Mouse (Mus musculus) ovary, postnatal 36 days (tissue): ENCODE measurements around the gene Slc15a1.

Experiments used
- DNase-seq: peaks from one replicate; pipeline ENCODE4 v3.0.0; 2022; ENCODE audit warnings: low spot score, mixed read lengths

Slc15a1 gene

DNA sequence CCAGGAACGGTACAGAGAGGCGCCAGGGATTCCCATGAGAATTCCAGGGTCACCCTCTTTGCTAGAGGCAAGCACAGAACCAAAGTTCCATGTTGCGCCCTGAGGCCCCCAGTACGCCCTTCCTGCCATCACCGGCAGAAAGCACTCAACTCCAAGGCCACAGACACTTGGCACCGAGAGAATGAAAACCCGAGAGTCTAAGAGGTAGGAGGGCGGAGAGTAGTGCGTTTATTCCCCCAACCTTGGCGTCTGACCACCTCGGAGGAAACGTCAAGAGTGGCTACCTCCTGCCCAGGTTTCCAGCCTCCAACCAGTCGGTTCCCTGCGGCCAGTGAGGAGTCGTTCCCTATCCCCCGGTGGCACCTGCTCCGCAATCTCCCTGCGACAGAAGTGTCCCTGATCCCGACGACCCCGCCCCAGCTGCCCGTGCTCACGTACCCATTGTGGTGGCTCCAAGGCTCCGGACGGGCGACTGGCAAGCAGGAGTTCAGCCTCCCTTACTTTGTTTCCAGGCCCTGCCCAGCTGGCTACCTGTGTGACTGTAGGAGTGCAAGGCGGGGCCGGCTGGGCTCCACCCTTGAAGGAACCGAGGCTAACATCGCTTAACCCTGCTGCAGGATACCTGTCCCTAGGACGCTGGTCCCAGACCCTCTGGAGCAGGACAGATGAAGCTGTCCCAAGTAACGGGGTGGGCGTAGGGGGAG, at the start of gene Slc15a1:
Gene Slc15a1 (minus strand): TSS at position 472 of the 704 bp plus-strand sequence.
- DNase-seq, result peak; percentile 19

DNA sequence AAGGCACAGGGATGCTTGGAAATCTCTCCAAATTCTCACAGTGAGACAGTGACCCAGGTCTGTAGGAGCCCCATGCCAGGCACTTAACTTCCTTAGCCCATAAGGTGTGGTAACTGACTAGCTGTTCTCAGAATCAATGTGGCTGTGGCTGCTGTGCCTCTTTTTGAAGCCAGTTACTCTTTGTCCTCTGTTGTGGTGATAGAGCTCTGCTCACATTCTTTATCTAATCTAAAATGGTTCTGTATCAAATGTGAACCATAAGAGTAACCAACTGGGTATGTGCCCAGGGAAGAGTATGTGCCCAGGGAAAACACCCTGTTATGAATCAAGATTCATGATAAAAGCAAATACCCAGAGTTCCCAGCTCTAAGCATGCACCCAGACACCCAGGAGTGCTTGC, 48.7 kb upstream of the Slc15a1 start:
- DNase-seq, result no peak

DNA sequence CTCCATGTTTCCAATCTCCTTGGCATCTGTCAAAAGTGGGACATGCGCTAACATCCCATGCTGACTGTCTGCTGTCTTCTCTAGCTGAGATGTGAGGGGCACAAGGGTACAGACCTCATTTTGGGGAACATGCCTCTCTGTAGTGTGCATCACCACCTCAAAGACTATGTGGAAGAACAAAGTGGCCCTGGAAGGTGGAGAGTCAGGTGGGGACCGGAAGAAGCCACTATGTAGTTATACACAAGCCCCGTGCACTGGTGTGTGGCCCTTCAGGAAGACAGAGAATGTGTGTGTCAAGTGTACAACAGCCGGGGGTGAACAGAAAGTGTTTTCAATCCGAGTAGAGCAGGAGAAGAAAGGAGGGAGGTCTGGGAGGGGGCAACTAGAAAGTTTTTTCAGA, 47.5 kb upstream of the Slc15a1 start:
- DNase-seq, result no peak

DNA sequence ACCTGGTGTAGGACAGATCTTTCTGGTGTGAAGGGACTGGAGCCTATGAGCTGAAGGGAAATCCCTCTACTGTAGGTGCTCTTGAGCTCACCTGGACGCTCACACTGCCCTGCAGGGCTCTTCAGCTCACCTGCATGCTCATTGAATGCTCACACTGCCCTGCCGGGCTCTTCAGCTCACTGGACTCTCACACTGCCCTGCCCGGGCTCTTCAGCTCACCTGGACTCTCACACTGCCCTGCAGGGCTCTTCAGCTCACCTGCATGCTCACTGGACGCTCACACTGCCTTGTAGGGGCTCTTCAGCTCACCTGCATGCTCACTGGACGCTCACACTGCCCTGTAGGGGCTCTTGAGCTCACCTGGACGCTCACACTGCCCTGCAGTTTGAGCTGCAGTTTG, 44.8 kb upstream of the Slc15a1 start:
- no peak for DNase-seq

DNA sequence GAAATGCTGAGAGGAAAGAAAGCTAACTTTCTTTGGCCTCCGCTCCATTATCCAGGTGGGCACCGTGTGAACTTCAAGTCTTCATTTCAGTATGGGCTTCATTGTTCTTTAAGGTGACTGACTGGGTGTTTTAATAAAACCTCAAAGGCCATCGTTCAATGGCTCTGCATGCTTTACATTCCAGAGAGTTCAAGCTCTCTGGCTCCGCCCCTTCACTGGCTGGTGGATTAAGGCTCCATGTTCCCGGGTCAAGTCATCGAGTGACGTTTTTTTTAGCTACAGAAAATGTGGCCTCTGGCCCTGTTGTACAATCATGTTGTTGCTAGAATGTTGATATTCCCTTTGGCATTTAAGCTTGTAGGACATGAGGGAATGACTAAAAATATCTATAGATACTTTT, 42.7 kb upstream of the Slc15a1 start:
- DNase-seq, result no peak

DNA sequence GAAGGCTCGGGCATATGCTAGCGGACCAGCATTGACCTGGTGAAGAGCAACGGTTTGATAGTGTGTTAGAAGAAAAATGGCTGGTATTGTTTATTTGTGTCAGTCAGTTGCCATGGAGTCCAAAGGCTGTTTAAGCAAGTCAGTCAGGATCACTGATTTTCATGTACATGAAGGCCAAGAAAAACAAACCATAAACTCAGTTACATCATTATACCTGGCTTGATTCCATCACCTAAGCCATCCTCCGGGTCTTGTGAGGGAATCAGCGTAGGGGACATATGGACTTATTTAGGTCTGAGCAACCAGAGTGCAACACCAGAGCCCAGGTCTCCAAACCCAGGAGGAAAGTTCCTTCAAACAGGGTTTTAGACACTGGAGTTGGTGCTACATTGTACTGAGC, 41.6 kb upstream of the Slc15a1 start:
- no peak for DNase-seq

DNA sequence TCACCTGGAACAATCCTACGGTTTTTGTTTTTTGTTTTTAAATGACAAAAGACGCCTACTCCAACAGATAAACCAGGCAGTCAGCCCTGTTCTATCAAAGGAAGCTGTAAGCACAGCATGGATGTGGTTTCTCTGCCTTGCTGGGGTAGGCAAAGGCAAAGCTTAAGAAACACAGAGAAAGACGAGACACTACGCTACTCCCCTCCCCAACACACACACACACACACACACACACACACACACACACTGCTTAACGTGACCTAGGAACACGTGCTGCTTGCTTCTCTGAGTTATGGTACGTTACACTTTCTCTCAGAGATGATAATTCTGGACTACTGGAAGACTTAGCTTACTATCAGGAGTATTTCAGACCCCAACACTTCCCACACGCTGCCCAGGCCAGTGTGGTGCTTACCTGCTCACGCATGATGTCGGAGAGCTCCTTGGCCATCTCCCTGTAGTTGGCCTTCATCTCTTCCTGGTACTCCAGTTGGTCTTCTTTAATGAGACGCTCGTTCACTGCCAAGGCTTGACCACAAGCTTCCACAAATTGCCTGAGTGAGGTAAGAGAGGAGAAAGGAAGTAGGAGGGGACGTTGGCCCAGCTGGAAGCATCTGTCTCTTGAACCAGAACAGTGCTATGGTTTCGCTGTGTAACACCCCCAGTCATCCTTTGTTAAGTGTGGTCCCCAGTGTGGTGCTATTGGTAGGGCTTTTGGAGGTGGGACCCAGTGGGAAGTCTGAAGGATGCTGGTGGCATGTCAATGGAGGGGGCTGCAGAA, 40.7 kb upstream of the Slc15a1 start:
- no peak for DNase-seq

DNA sequence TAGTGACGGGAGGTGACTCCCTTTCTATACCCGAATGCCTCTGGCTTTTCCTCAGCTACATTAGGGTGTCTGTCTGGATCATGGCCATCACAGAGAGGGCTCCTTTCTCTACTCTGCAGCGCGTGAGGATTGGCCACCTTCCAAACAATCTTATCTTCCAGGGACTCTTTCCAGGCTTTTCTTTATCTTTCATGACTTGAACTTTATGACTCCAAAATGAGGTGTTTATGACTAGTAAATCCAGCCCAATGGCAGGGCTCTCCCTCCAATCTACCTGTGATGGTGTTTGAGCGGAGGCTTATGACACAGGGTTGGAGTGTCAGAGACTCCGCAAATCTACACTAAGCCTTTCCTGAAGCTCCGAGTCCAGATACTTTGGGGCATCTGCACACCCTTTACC, 36.2 kb upstream of the Slc15a1 start:
- DNase-seq, result no peak

DNA sequence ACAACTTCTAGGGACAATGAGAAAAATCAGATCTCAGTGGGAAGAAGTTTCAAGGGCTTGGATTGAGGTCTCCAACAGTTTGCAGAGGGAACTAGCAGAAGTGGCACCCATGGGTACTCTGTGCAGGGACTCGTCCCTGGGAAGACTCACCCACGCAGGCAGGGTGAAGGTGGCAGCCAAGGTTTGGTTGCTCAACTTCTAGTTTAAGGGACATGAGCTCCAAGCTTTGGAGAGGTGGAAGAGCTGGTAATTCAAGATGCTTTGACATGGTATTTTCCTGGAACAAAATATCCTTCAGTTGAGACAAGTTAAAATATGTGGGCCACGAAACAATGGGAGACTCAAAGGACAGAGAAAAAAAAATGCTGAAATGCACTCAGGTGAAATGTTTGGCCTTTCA, 29.4 kb upstream of the Slc15a1 start:
- no peak for DNase-seq

DNA sequence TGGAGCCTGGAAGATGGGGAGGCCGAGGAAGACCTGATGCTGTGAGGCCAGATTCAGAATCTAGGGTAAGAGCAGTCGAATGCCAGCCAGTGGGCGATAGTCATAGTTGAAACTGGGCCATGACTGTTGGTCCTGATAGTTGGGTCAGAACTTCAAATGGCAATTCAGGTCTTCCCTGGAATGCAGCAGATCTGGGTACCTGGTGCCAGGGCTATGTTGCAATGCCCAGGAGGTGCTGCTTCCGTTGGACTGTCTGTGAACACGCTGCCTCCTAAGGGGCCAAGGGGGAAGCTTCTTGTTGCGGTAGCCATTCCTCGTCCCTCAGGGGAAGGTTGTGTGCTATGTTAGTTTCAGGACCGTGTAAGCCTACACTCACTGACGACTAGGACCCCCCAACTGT, 25.8 kb upstream of the Slc15a1 start:
- DNase-seq, result no peak

DNA sequence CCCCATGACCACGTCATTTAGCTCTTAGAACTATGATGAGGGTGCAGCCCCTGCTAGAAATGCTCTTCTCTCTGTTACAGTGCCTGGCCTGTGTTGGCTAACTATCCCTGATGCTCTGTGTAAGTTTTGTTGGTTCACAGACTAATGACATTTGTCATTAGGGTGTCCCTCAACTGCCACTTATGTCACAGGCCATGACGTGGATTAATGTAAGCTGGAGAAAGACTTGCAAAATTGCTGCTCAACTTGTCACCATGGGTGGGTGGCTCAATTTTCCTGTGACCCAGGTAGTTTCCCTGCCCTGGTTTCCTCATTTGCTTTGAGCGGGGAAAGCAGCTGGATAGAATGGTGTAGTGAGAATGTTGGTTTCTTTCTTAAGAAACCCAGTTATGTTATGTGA, 22.8 kb upstream of the Slc15a1 start:
- DNase-seq, result no peak

DNA sequence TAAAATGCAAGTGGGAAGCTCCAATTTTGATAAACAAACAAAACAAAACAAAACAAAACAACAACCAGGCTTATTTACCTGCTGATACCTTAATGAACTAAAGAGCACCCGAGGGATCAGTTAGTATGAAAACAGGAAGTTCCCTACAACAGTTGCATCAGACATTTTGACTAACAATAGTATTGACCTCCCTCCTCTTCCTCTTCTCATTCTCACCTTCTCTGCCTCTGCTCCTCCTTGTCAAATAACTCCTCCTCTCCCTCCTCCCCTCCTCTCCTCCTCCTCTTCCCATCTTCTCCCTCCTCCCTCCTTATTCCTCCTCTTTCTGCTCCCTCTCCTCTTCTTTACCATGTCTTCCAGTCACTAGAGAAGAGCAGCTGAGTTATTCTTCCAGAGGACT, 22.1 kb upstream of the Slc15a1 start:
- no peak for DNase-seq

DNA sequence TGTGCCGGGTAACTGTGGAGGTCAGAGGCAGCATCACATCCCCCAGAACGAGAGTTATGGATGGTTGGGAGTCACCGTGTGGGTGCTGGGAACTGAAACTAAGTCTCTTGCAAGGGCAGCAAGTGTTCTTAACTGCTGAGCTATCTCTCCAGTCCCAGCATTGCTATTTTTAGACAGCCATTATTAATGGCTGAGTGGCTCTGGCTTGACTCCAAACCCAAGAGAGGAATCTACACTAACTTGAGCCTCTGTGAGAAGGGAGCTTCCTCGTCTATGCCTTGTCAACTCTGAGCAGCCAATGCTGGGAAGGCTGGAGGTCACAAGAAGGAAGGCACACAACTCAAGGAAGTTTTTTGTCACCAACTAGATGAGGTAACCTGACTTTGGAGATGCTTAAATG, 16.7 kb upstream of the Slc15a1 start:
- no peak for DNase-seq

DNA sequence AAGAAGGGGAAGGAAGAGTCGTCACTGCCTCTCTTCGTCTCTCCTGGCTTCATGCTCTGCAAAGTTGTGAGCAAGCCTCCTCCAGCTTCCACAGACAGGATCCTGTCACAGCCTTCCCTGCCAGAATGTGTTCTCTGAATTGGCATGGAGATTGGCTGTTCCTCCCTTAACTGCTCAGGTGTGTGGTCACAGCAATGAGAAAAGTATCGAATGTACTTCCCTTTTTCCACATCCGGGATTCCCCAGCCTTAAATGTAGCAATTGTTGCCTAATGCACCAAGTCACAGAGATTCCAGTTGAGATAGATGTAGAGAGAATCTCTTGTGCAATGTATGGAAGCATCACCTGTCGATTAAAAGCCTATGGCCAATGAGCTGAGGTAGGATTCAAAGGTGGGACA, 11.8 kb upstream of the Slc15a1 start:
- DNase-seq, result no peak

DNA sequence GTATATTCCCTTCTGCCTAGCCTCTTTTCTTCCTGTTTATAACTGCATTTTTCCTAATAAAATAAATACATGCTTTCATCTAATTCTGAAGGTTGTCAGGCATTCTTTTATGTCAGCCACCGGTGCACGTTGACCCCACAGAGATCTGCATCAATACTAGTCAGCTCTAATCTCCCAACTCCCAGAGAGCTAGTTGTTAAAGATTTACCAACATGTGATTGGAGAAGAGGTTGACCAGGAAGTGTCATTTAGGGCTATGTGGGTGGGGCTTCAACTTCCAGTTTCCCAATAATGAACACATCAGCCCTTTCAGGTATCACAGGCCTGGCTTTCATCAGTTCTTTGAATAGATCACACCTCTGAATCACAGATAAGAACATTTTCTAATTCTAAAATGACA, 3.9 kb upstream of the Slc15a1 start:
- no peak for DNase-seq

DNA sequence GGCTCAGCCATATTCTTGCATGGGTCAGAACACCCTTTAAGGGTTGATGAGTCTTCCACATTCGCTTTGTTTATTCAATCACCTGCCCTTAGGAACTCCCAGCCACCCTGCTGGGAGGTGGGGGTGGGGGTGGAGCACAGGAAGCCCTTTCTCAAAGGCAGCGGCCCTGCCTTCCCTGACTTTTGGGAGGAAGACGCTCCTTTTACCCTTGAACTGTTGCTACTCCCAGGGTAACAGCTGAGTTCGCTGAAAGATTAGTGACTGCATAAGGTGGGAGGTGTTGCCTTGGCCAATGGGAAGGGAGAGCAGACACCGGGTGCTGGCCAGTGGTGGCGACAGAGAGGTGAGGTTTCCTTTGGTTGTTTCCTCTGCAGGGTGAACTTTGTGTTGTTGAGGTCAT, 1.3 kb upstream of the Slc15a1 start:
- DNase-seq, result no peak

DNA sequence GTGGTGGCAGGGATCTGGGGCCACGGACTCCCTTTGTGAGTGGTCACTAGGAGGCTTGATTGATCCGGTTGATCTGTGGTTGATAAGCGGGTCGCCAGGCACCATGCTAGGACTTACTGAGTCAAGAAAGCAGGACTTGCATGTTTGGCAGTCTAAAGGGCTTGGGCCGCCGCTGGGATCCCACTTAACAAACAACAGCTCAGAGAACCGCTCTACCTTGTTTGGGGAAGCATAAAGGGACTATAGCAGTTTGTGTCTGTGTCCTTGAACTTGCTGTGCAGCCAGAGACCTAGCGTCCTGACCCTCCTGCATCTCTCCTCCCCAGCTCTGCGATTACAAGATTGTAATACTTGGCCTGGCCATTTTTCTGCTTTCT, 421 bp upstream of the Slc15a1 start:
- no peak for DNase-seq

DNA sequence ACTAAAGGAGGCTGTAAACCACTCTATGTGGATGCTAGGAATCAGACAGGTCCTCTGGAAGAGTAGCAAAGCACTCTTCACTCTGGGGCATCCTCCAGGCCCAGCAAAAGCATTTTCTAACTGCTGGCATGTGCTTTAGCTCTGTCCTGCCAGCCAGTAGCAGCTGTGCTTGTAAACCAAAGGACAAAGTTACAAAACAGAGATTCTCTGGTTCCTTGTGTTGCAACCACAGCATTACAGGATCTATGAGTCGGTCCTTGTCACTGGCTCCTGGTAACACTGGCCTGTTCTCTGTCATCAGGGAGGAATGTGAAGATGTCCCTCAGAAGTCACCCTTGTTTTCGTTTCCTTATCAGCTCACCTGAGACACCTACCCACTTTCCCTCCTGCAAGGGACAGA, 4.5 kb downstream of the Slc15a1 start:
- no peak for DNase-seq

DNA sequence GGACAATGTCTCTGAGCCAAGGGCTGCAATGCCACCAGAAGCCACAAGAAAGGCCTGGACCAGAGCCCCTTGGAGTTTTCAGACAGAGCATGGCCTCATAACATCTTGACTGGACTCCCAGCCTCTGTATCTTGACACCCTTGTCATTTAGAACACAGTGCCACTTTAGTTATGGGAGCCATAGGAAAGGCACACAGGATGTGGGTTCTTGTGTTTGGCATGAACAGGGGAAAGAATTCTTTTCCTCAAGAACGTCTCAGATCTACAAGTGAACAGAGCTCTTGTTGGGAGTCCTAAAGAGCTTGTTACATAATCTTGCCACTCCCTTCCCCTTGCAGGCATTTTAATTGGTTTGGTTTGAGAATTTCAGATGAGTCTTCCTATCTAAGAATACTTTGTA, 5.3 kb downstream of the Slc15a1 start:
- no peak for DNase-seq

DNA sequence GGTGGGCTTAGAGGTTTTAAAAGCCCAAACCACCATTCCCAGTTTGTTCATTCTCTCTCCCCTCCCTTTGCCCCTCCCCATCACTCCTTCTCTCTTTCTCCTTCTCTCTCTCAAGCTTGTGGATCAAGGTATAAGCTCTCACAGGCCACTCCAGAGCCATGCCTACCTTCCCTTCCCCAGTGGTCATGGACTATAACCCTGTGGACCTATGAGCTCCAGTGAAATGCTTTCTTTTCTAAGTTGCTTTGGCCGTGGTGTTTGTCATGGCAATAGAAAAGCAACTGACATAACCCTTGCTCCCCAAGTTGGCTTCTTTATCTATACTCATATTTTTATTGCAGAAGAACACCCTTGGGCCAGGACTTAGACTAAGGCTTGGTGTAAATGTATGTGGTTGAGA, 7.3 kb downstream of the Slc15a1 start:
- no peak for DNase-seq

DNA sequence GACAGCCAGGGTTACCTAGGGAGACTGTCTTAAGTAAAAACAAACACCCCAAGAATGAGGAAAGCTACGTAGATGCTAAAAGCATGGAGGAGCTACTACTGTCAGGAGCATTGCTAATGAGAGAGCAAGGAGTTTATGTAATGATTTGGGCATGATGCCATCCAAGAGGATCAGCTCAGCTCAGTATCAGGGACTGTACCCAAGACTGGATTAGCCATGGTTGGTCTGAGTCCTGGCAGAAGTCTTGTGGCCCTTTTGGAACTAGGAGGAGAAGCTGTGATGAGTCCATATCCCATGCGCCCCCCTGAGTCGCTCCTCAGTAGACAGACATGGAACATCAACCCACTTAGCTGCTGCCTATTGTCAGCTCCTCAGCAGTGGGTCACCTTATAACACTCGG, 9.3 kb downstream of the Slc15a1 start:
- DNase-seq, result no peak

DNA sequence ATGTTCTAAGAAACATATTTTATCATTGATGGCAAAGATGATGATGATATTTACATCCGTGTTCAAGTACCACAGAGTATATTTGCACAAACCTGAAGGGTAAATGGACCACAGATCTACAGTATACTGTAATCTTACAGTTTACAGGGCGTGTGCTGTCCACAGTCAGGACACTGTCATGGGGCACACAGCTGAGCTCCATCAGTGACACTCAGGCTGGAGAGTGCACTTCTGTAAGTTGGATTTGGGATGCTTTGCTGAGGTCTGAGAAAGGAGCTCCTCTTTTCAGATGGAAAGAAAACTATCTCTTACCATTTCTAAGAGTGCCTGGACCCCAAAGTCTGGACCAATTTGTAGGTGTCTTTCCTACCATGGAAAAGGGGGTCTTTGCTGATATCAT, 9.9 kb downstream of the Slc15a1 start:
- DNase-seq, result no peak

DNA sequence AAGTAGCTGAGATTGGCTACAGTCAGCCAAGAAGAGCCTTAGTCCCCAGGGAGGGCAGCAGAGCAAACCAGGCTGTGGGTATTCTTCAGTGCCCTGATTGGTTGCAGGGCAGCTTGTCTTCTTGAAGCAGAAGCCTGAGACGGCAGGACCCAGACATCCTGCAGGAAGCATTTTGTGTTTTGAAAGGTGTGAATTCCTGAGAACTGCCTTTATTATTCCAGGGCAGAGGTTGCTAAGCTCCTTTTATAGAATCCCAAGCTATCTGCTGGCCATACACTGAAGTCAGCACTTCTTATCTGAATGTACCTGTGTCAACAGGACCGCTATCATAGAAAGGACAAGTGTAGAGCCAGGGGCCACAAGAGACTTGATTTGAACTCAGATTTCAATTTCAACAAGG, 10.8 kb downstream of the Slc15a1 start:
- no peak for DNase-seq

DNA sequence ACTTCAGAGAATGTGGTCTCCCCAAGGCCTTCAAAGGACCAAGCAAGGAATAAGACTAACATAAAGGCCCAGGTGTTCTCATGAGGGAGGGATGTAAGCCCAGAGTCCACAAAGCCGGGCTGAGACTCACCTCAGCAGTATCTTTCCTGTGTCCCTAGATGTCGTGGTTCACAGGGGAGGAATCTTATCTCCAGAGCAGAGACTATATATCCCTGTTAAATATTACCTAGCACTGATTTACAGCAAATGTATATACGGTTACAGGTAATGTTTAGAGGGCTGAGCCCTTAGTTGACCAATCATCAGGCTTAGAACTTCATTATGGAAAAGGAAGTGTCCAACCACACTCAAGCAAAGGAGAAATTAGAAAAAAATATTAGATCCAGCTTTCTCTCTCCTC, 11.3 kb downstream of the Slc15a1 start:
- no peak for DNase-seq
